Mouse (Mus musculus) bone marrow, adult 2 months (tissue): ENCODE measurements at regions not wholly inside any gene's neighbourhood (a gene's known extent, or its start where the extent isn't known, plus 50 kb on each side); places are given as distances from the start of the nearest gene placed in this dataset.

Experiments
- H3K27ac ChIP-seq: fragments of 200-500 bp; 2 replicates; pipeline ENCODE4 v1.5.1; 2012; ENCODE audit warnings: low read depth, mild to moderate bottlenecking, control low read depth, inconsistent platforms, low read length; ENCODE audit not compliant: control insufficient read depth, poor library complexity, insufficient read depth
- H3K4me1 ChIP-seq: fragments of 200-500 bp; 2 replicates; pipeline ENCODE4 v1.6.1; 2011; ENCODE audit warnings: low read length; ENCODE audit not compliant: control insufficient read depth, insufficient read depth
- H3K4me3 ChIP-seq: fragments of 200-500 bp; replicated peaks from 2 replicates; pipeline ENCODE3; 2011; ENCODE audit warnings: mild to moderate bottlenecking, low read depth, low read length, control low read depth; ENCODE audit not compliant: control insufficient read depth
- CTCF ChIP-seq: fragments of 200-500 bp; IDR thresholded peaks from 2 replicates; pipeline ENCODE4 v1.5.1; 2011; ENCODE audit warnings: low read length, control low read depth; ENCODE audit not compliant: control insufficient read depth, insufficient read depth
- POLR2A ChIP-seq: fragments of 200-500 bp; IDR thresholded peaks from 2 replicates; pipeline ENCODE4 v1.6.1; 2011; ENCODE audit warnings: low read depth, mild to moderate bottlenecking, control low read depth, low read length, borderline replicate concordance; ENCODE audit not compliant: control insufficient read depth
- WGBS: fragments of 180-500 bp; shearing (Covaris S2); methylation state at CpG from one replicate; pipeline ENCODE4 v1.1.7; 2018; 5-methylcytosine and 5-hydroxymethylcytosine counted together

DNA sequence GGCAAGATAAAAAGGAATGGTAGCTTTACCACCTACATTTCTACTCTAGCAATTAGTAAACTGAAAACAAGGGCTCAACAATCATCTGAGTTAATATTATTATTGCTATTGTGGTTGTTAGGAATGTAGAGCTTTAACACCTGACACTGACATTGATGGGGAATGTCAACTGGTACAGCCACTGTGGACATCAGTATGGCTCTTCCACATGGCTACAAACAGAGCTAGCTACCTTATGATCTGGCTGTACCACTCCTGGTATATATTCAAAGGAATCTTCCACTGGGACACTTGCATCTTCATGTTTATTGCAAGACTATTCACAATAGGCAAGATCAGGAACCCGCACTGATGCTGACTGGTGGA, 119.8 kb downstream of the Sox4 start:
- no peak overlapping the region for H3K27ac ChIP-seq
- H3K4me1 ChIP-seq, result no peaks in the 10 kb centered on the region; the same call in 1 of the 2 replicates
- H3K4me3 ChIP-seq, result no peak overlapping the region
- 70% methylated on average over 1 of the region's 1 CpGs for WGBS
- no peak for TF ChIP-seq POLR2A
- TF ChIP-seq CTCF, result no peak

DNA sequence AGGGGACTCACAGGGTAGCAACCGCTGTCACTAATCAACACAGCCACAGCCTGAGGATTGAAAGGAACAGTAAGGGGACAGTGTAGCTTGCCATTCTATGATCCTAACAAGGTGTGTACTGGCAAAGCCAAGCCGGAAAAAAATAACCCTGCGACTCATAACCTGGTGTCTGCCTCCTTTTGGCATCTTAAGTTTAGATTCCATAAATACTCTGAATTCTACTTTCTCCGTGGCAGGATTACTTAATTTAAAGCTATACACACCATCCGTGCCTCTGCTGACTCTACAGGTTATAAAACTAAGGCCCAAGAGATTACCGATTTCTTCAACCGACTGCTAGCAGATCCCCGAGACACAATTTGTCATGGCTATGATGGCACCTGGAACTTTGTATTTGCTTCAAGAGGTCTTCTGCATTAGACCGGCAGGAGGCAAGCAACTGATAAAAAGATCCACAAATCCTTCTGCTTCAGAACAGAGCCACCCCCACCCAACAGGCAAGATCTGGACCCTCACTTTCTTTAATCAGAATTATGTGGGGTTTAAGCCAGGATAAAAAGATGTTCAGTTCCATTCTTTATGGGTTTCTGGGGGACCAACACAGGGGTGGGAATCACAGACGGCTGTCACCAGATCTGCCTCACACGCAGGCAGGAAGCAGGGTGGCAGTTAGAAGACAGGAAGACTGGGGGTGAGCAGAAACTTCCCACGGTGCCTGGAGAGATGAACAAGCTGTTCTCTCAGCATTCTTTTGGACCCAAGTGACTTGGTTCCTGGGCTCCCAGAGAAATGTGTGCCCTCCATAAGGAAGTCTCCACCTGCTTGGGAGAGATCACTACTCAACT, 120.4 kb downstream of the Sox4 start:
- TF ChIP-seq POLR2A (no peak), CTCF (no peak)
- Histone ChIP-seq H3K4me3 (no peak overlapping the region), H3K4me1 (no peaks in the 10 kb centered on the region; the same call in 1 of the 2 replicates), H3K27ac (no peak overlapping the region)
- WGBS, result 15% methylated on average over 12 of the region's 12 CpGs

DNA sequence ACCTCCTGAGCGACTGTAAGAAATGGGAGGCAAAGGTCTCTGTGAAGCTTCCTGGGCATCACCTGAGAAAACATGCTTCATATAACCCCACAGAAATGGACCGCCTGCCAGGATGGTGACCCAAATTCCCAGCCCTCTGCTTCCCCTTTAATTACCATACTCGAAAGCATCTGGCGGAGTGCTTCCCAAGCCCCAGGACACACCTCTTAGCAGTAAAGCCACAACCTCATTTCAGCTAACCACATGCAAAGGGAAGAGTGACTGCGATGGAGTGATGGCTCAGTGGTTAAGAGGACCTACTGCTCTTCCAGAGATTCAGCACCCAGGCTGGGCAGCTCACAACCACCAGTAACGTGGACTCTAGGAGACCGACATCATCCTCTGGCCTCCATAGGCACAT, 127.2 kb downstream of the Sox4 start:
- Histone ChIP-seq H3K4me3 (no peak overlapping the region), H3K27ac (no peak overlapping the region), H3K4me1 (no peaks in the 10 kb centered on the region)
- TF ChIP-seq POLR2A (no peak), CTCF (no peak)
- WGBS, result 43% methylated on average over 7 of the region's 7 CpGs

DNA sequence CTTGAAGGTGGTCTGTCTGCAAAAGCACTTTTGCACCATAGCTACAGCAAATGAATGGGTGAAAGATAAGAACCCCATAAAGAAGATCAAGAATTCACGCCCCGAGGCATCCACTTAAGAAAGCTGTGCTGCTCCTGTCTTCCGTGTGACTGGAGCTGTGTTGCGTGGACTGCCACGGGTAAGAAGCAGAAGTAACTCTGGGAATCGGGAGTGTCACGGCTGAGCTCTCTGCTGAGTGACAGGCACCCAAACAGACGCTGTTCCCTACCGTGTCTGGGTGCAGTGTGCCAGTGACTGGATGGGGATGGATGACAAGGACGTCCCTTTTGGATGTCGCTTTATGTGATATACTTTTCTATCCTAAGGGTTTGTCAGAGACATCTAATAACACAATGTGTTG, 129.5 kb downstream of the Sox4 start:
- no peak for TF ChIP-seq POLR2A
- no peak for TF ChIP-seq CTCF
- Histone ChIP-seq H3K4me1 (no peaks in the 10 kb centered on the region), H3K4me3 (no peak overlapping the region), H3K27ac (no peak overlapping the region)
- 42% methylated on average over 11 of the region's 11 CpGs for WGBS

GRCm38 (mm10) chr13:28823311-28823880, 130.1 kb downstream of the Sox4 start:
- no peak for TF ChIP-seq POLR2A
- TF ChIP-seq CTCF, result no peak
- no peaks in the 10 kb centered on the region for H3K4me1 ChIP-seq
- H3K4me3 ChIP-seq, result no peak overlapping the region
- no peak overlapping the region for H3K27ac ChIP-seq
- 81% methylated on average over 9 of the region's 9 CpGs for WGBS

DNA sequence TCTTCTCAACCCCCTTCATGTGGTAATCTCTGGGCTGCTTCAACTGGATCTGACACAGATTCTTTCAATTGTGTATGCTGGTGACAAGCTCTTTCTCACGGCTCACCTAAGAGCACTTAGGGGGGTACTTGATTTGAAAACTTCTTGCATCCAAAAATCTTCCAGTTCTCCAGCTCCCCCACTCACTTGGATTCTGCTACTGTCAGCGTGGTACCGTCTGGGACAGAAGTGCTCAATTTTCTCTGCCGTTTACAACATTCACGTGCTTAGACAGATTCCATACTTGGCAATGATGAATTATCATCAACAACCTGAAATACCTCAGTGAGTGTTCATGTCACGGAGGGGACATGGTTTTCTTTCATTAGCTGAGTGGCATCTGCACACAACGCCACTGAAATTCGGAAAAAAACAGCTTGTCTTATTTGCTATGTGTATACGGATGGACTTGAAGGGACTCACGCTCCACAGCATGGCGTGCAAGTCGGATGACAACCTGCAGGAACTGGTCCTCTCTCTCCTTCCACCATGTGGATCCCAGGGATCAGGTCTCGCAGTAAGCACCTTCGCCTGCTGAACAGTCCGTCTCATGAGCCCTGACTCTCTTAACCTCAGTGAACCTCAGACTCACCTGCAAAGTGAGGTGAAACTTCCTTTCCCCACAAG, 132.5 kb downstream of the Sox4 start:
- WGBS, result 85% methylated on average over 15 of the region's 15 CpGs
- TF ChIP-seq POLR2A (no peak), CTCF (no peak)
- Histone ChIP-seq H3K27ac (no peak overlapping the region), H3K4me3 (no peak overlapping the region), H3K4me1 (no peaks in the 10 kb centered on the region)

- TF ChIP-seq CTCF (no peak), POLR2A (no peak)
- WGBS, result 75% methylated on average over 4 of the region's 4 CpGs
- H3K4me1 ChIP-seq, result no peaks in the 10 kb centered on the region; the same call in 1 of the 2 replicates
- no peak overlapping the region for H3K27ac ChIP-seq
- H3K4me3 ChIP-seq, result no peak overlapping the region
Observed at GRCm38 (mm10) chr13:28814127-28814526, 139.4 kb downstream of the Sox4 start.
